Comparison of ENCODE assay signal across 27 mouse cellular contexts in genomic region chr11:103260034-103260433, GRCm38 (mm10). TPM values are rescaled to one million over a fixed set of nuclear protein-coding genes. Genes with fewer than 3 reads are reported as not detected.
A peak's percentile ranks its signal among the peaks of the same experiment; 100 is the strongest.
DNase-seq lines count a peak whose midpoint lies in the region; ATAC-seq and TF ChIP-seq lines count a peak whose summit lies in the region.
"Had no signal": no experiment of that assay in that cellular context is flagged by ENCODE, and none has a peak within 500 bp of the region (broad histone marks: within the 10 kb centered on the region; RNA-seq: fewer than 3 reads in every experiment).

No protein-coding gene starts in this region.

- H3K4me1 ChIP-seq in intestine, postnatal 0 days (replicated peaks; ENCODE audit: control insufficient read depth, insufficient read depth, low read length) = peaks cover 14% of the 10 kb centered on the region
- H3K4me1 ChIP-seq in intestine, embryonic 15.5 days (replicated peaks) = peaks cover 27% of the 10 kb centered on the region
- peaks cover 67% of the 10 kb centered on the region for H3K4me1 ChIP-seq in kidney, embryonic 15.5 days
- peaks cover 31% of the 10 kb centered on the region for H3K4me1 ChIP-seq in stomach, embryonic 16.5 days (ENCODE audit: control insufficient read depth, insufficient read depth, low read length)
- H3K4me1 ChIP-seq in stomach, postnatal 0 days (replicated peaks; ENCODE audit: control insufficient read depth, insufficient read depth) = peaks cover 11% of the 10 kb centered on the region

- no peak overlapping the region for H3K9ac ChIP-seq in intestine, postnatal 0 days (ENCODE audit: low read depth, low read length)
- no peak overlapping the region for H3K9ac ChIP-seq in intestine, embryonic 15.5 days
- H3K9ac ChIP-seq in kidney, embryonic 15.5 days = no peak overlapping the region
- H3K9ac ChIP-seq in stomach, embryonic 16.5 days (ENCODE audit: low read length) = no peak overlapping the region
- no peak overlapping the region for H3K9ac ChIP-seq in stomach, postnatal 0 days (ENCODE audit: low read length)
- H3K9ac ChIP-seq: embryonic facial prominence, embryonic 13.5 days; forebrain, embryonic 12.5 days; forebrain, embryonic 15.5 days; heart, embryonic 13.5 days; hindbrain, embryonic 14.5 days had no signal

- no peaks in the 10 kb centered on the region for H3K36me3 ChIP-seq in intestine, postnatal 0 days (ENCODE audit: control insufficient read depth, insufficient read depth)
- no peaks in the 10 kb centered on the region for H3K36me3 ChIP-seq in intestine, embryonic 15.5 days
- no peaks in the 10 kb centered on the region for H3K36me3 ChIP-seq in kidney, embryonic 15.5 days
- H3K36me3 ChIP-seq in stomach, embryonic 16.5 days (ENCODE audit: control insufficient read depth, insufficient read depth, low read length) = no peaks in the 10 kb centered on the region
- no peaks in the 10 kb centered on the region for H3K36me3 ChIP-seq in stomach, postnatal 0 days (ENCODE audit: control insufficient read depth, insufficient read depth, low read length)
- H3K36me3 ChIP-seq: embryonic facial prominence, embryonic 10.5 days; embryonic facial prominence, embryonic 13.5 days; forebrain, embryonic 12.5 days; forebrain, embryonic 15.5 days; heart, embryonic 13.5 days had no signal

- H3K27me3 ChIP-seq in intestine, postnatal 0 days (replicated peaks; ENCODE audit: control insufficient read depth, insufficient read depth, low read length) = no peaks in the 10 kb centered on the region
- no peaks in the 10 kb centered on the region for H3K27me3 ChIP-seq in intestine, embryonic 15.5 days (replicated peaks)
- H3K27me3 ChIP-seq in kidney, embryonic 15.5 days = no peaks in the 10 kb centered on the region
- no peaks in the 10 kb centered on the region for H3K27me3 ChIP-seq in stomach, embryonic 16.5 days (ENCODE audit: control insufficient read depth, insufficient read depth, low read length)
- H3K27me3 ChIP-seq in stomach, postnatal 0 days (ENCODE audit: control insufficient read depth, insufficient read depth, low read length) = no peaks in the 10 kb centered on the region
- H3K27me3 ChIP-seq: embryonic facial prominence, embryonic 13.5 days; forebrain, embryonic 12.5 days; forebrain, embryonic 15.5 days; heart, embryonic 13.5 days had no signal

- ATAC-seq in intestine, postnatal 0 days = no peak
- no peak for ATAC-seq in intestine, embryonic 15.5 days
- no peak for ATAC-seq in kidney, embryonic 15.5 days (replicated peaks; ENCODE audit: low FRiP score)
- no peak for ATAC-seq in stomach, embryonic 16.5 days (ENCODE audit: insufficient read depth, low FRiP score)
- no peak for ATAC-seq in stomach, postnatal 0 days (ENCODE audit: low FRiP score, low TSS enrichment)
- ATAC-seq: CD4-positive, CD25-positive, alpha-beta regulatory T cell, adult 4 months; forebrain, embryonic 15.5 days; hindbrain, postnatal 0 days had no signal

- H3K4me2 ChIP-seq in intestine, postnatal 0 days (replicated peaks; ENCODE audit: low read depth) = no peak overlapping the region
- H3K4me2 ChIP-seq in intestine, embryonic 15.5 days (replicated peaks) = no peak overlapping the region
- no peak overlapping the region for H3K4me2 ChIP-seq in kidney, embryonic 15.5 days
- H3K4me2 ChIP-seq in stomach, embryonic 16.5 days (ENCODE audit: low read depth, low read length) = no peak overlapping the region
- H3K4me2 ChIP-seq in stomach, postnatal 0 days (replicated peaks; ENCODE audit: low read depth) = no peak overlapping the region
- H3K4me2 ChIP-seq: embryonic facial prominence, embryonic 13.5 days; forebrain, embryonic 12.5 days; forebrain, embryonic 15.5 days; heart, embryonic 13.5 days; hindbrain, embryonic 14.5 days had no signal

- no peak overlapping the region for H3K4me3 ChIP-seq in intestine, postnatal 0 days (ENCODE audit: low read depth, low read length)
- H3K4me3 ChIP-seq in intestine, embryonic 15.5 days (replicated peaks) = no peak overlapping the region
- no peak overlapping the region for H3K4me3 ChIP-seq in kidney, embryonic 15.5 days (replicated peaks)
- H3K4me3 ChIP-seq in stomach, embryonic 16.5 days (replicated peaks; ENCODE audit: low read length) = no peak overlapping the region
- H3K4me3 ChIP-seq in stomach, postnatal 0 days (ENCODE audit: low read depth, low read length) = no peak overlapping the region
- H3K4me3 ChIP-seq: embryonic facial prominence, embryonic 10.5 days; embryonic facial prominence, embryonic 13.5 days; erythroblast, embryonic 14.5 days; forebrain, embryonic 12.5 days; forebrain, embryonic 15.5 days; heart, embryonic 13.5 days had no signal

- TF ChIP-seq EP300 in stomach, postnatal 0 days (optimal IDR thresholded peaks at IDR 0.05) = no peak

- DNase-seq in kidney, adult 9 months = no peak
- no peak for DNase-seq in stomach, postnatal 0 days (ENCODE audit: low spot score)
- no peak for DNase-seq in embryo, embryonic 9.5 days (ENCODE audit: extremely low spot score)
- DNase-seq: cerebellum, adult 11 months; cerebellum, adult 2 months; cerebellum, adult 9-11 months; gastrocnemius, postnatal 10 days; heart, adult 18-20 months; heart, postnatal 14 days; heart, postnatal 4 days had no signal

- 92% methylated on average over 5 of the region's 5 CpGs for WGBS in intestine, postnatal 0 days
- 94% methylated on average over 5 of the region's 5 CpGs for WGBS in intestine, embryonic 15.5 days
- WGBS in kidney, embryonic 15.5 days = 86% methylated on average over 5 of the region's 5 CpGs
- 90% methylated on average over 5 of the region's 5 CpGs for WGBS in stomach, embryonic 16.5 days
- WGBS in stomach, postnatal 0 days = 91% methylated on average over 5 of the region's 5 CpGs

- TF ChIP-seq CTCF in intestine, postnatal 0 days (IDR thresholded peaks at IDR 0.05; ENCODE audit: low read depth) = no peak
- no peak for TF ChIP-seq CTCF in stomach, postnatal 0 days (IDR thresholded peaks at IDR 0.05; ENCODE audit: low read depth)

- H3K9me3 ChIP-seq in intestine, postnatal 0 days (ENCODE audit: control insufficient read depth) = no peaks in the 10 kb centered on the region
- no peaks in the 10 kb centered on the region for H3K9me3 ChIP-seq in intestine, embryonic 15.5 days
- H3K9me3 ChIP-seq in kidney, embryonic 15.5 days (replicated peaks) = no peaks in the 10 kb centered on the region
- no peaks in the 10 kb centered on the region for H3K9me3 ChIP-seq in stomach, embryonic 16.5 days (replicated peaks; ENCODE audit: control insufficient read depth, low read length)
- H3K9me3 ChIP-seq in stomach, postnatal 0 days (ENCODE audit: control insufficient read depth, low read length) = no peaks in the 10 kb centered on the region
- H3K9me3 ChIP-seq: embryonic facial prominence, embryonic 10.5 days; embryonic facial prominence, embryonic 13.5 days; forebrain, embryonic 12.5 days; forebrain, embryonic 15.5 days; heart, embryonic 13.5 days had no signal

- peak overlapping the region; percentile 28; the same call in 1 of the 2 replicates for H3K27ac ChIP-seq in intestine, postnatal 0 days (ENCODE audit: low read depth, low read length)
- H3K27ac ChIP-seq in intestine, embryonic 15.5 days = no peak overlapping the region
- peak overlapping the region; percentile 59 for H3K27ac ChIP-seq in kidney, embryonic 15.5 days
- H3K27ac ChIP-seq in stomach, embryonic 16.5 days (ENCODE audit: low read length) = peak overlapping the region; percentile 11; the same call in 1 of the 2 replicates
- no peak overlapping the region; the same call in 1 of the 2 replicates for H3K27ac ChIP-seq in stomach, postnatal 0 days (replicated peaks)
- H3K27ac ChIP-seq: embryonic facial prominence, embryonic 10.5 days; embryonic facial prominence, embryonic 13.5 days; forebrain, embryonic 12.5 days; forebrain, embryonic 15.5 days; heart, embryonic 13.5 days; hindbrain, embryonic 14.5 days; hindbrain, postnatal 0 days had no signal

RNA-seq across cellular contexts. Expression of gene Map3k14, which starts 7.2 kb away (rescaled TPM):
- 1.6 TPM in 2 replicates for polyA plus RNA-seq in intestine, postnatal 0 days (2015; fragmentation: Nextera tagmentation; extraction: Ambion mirVana)
- polyA plus RNA-seq in intestine, embryonic 15.5 days (2015; fragmentation: Nextera tagmentation; extraction: Ambion mirVana) = 2.9 and 3.6 TPM in 2 replicates
- 4.3 and 4.9 TPM in 2 replicates for polyA plus RNA-seq in kidney, embryonic 15.5 days (2015; fragmentation: Nextera tagmentation; extraction: Ambion mirVana)
- 4.2 and 4.9 TPM in 2 replicates for polyA plus RNA-seq in stomach, embryonic 16.5 days (2015; fragmentation: Nextera tagmentation; extraction: Ambion mirVana)
- 1.6 TPM in 2 replicates for polyA plus RNA-seq in stomach, postnatal 0 days (2015; fragmentation: Nextera tagmentation; extraction: Ambion mirVana)

RNA-seq across cellular contexts. Expression of gene Spata32, which starts 41.8 kb away (rescaled TPM):
- not detected in 2 replicates for polyA plus RNA-seq in intestine, postnatal 0 days (2015; fragmentation: Nextera tagmentation; extraction: Ambion mirVana)
- polyA plus RNA-seq in intestine, embryonic 15.5 days (2015; fragmentation: Nextera tagmentation; extraction: Ambion mirVana) = not detected in 2 replicates
- not detected in 2 replicates for polyA plus RNA-seq in kidney, embryonic 15.5 days (2015; fragmentation: Nextera tagmentation; extraction: Ambion mirVana)
- not detected in 2 replicates for polyA plus RNA-seq in stomach, embryonic 16.5 days (2015; fragmentation: Nextera tagmentation; extraction: Ambion mirVana)
- polyA plus RNA-seq in stomach, postnatal 0 days (2015; fragmentation: Nextera tagmentation; extraction: Ambion mirVana) = not detected in 2 replicates
- polyA plus RNA-seq: adrenal gland, adult 2 months; C2C12; CD4-positive, CD25-positive, alpha-beta regulatory T cell, adult 4 months; embryonic facial prominence, embryonic 10.5 days; embryonic facial prominence, embryonic 13.5 days; erythroblast, embryonic 14.5 days; forebrain, embryonic 12.5 days; heart, embryonic 13.5 days; heart, embryonic 16.5 days; hindbrain, embryonic 11.5 days had no signal

RNA-seq across cellular contexts. Expression of gene 1700023F06Rik, which starts 51.7 kb away (rescaled TPM):
- 0.35 and 0.77 TPM in 2 replicates for polyA plus RNA-seq in intestine, postnatal 0 days (2015; fragmentation: Nextera tagmentation; extraction: Ambion mirVana)
- polyA plus RNA-seq in intestine, embryonic 15.5 days (2015; fragmentation: Nextera tagmentation; extraction: Ambion mirVana) = 0.73 and 1.0 TPM in 2 replicates
- polyA plus RNA-seq in kidney, embryonic 15.5 days (2015; fragmentation: Nextera tagmentation; extraction: Ambion mirVana) = 0.19 and 0.42 TPM in 2 replicates
- polyA plus RNA-seq in stomach, embryonic 16.5 days (2015; fragmentation: Nextera tagmentation; extraction: Ambion mirVana) = 0.67 and 0.83 TPM in 2 replicates
- polyA plus RNA-seq in stomach, postnatal 0 days (2015; fragmentation: Nextera tagmentation; extraction: Ambion mirVana) = 1.0 and 1.7 TPM in 2 replicates
- polyA plus RNA-seq: CD4-positive, CD25-positive, alpha-beta regulatory T cell, adult 4 months; erythroblast, embryonic 14.5 days; heart, embryonic 13.5 days had no signal

Comparison
In these comparisons a context has a peak if more than half of its experiments do, and no peak if none do; other contexts are left out.
1. H3K27ac ChIP-seq: peak in intestine, postnatal 0 days (single experiment), kidney, embryonic 15.5 days (single experiment) and stomach, embryonic 16.5 days (single experiment); none in intestine, embryonic 15.5 days (single experiment) and stomach, postnatal 0 days (single experiment).